Mouse (Mus musculus) ovary, postnatal 14 days (tissue): ENCODE data around the gene Vmn2r108.
"Not testable (repeated sequence)": the region's sequence is repeated elsewhere in the genome, so short reads cannot be mapped to it uniquely, and the experiment has no call there.

Experiments used
- DNase-seq: peaks from one replicate; pipeline ENCODE4 v3.0.0; 2022; ENCODE audit warnings: low spot score

Gene Vmn2r108

DNA sequence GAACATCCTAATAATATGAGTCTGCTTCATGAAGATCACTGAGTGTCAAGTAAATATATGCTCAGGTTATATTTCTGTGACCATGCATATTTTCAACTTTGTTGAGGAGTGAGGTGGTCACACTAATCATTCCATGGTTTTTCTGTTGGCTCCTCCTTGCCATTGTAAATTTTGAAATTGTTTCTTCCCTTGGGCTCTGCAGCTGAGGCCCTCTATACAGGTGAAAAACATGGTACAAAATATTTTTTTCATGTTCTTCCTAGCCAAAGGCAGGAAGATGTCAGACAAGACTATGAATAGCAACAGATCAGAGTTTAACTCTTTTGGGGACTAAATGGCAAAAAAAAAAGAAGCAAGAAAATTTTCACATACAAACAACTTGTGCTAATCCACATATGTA, at the start of gene Vmn2r108:
Gene Vmn2r108 (minus strand): TSS at position 101 of the 400 bp plus-strand sequence.
- DNase-seq: no peak

GRCm38 (mm10) chr17:20508247-20508646, 27.1 kb upstream of the Vmn2r108 start:
- not testable (repeated sequence) for DNase-seq

- DNase-seq: no peak
These were observed 16.7 kb upstream of the Vmn2r108 start, which contains the start of gene Vmn1r225 for GRCm38 (mm10) chr17:20497858-20498257. TSS of gene Vmn1r225 (plus strand) at chr17:20498158.

DNA sequence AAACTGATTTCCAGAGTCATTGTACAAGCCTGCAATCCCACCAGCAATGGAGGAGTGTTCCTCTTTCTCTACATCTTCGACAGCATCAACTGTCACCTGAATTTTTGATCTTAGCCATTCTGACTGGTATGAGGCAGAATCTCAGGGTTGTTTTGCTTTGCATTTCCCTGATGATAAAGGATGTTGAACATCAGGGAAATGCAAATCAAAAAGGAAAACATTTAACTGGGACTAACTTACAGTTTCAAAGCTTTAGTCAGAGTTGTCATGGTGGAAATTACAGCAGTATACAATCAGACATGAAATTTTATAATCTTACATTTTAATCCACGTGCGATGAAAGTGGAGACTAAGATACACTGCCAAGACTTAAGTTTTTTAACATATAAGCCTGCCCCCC, 7.8 kb downstream of the Vmn2r108 start:
- DNase-seq: no peak

- no peak for DNase-seq
These were observed 41.9 kb downstream of the Vmn2r108 start for GRCm38 (mm10) chr17:20439263-20439662.

- DNase-seq: no peak
These were observed 67.3 kb downstream of the Vmn2r108 start, which contains the start of gene Vmn1r224 for GRCm38 (mm10) chr17:20413846-20414245. TSS of gene Vmn1r224 (plus strand) at chr17:20414146.
